Mouse (Mus musculus): ENCODE data around the gene Pi4kb. TPM values are rescaled to one million over a fixed set of nuclear protein-coding genes. Genes with fewer than 3 reads are reported as not detected.
"Not testable (repeated sequence)": the region's sequence is repeated elsewhere in the genome, so short reads cannot be mapped to it uniquely, and the experiment has no call there.

Gene Pi4kb
- polyA plus RNA-seq, 1 experiment from 2014 or later, result 20.1 TPM

DNA sequence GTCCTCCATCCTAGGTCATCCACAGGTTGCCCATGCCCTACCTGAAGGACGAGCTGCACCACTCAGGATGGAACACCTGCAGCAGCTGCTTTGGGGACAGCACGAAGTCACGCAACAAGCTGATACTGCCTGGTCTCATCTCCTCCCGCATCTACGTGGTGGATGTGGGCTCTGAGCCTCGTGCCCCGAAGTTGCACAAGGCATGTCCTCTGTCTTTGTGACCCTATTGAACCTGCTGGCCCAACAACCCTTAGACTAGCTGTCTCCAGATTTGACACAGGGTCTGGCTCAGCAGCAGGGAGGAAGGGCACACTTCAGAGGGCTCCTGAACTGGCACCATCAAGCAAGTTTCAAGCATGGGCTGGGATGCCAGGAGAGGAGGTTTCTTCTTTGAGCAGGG is 37.3 kb upstream of the Pi4kb start:
- H3K27ac ChIP-seq; H3K4me2 ChIP-seq (replicated peaks); H3K9me3 ChIP-seq; H3K9ac ChIP-seq; H3K36me3 ChIP-seq; H3K27me3 ChIP-seq (replicated peaks); H3K4me3 ChIP-seq; ATAC-seq (ENCODE audit: low FRiP score, low read depth): not testable (repeated sequence)
- peaks cover 11% of the 10 kb centered on the region; the same call in 1 of the 2 replicates for H3K4me1 ChIP-seq
- 89% methylated on average over 7 of the region's 7 CpGs for WGBS

DNA sequence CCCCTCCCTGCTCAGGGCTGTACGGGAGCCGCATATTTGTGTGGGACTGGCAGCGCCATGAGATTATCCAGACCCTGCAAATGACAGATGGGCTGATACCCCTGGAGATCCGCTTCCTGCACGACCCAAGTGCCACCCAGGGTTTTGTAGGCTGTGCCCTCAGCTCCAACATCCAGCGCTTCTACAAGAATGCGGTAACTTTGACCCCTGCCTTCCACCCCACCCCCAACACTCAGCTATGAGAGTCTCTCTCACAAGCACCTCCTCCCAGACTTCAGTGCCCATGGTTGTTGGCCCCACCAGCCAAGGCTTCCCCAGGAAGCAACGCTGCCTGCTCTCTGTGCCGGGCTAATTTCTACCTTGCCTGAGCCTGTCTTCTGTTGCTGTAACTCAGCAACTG is 34.5 kb upstream of the Pi4kb start:
- not testable (repeated sequence) for H3K9ac ChIP-seq; H3K27ac ChIP-seq; H3K4me3 ChIP-seq; H3K4me2 ChIP-seq (replicated peaks); H3K36me3 ChIP-seq; H3K27me3 ChIP-seq (replicated peaks); H3K9me3 ChIP-seq; H3K4me1 ChIP-seq; ATAC-seq (ENCODE audit: low FRiP score, low read depth)
- 71% methylated on average over 9 of the region's 9 CpGs for WGBS

DNA sequence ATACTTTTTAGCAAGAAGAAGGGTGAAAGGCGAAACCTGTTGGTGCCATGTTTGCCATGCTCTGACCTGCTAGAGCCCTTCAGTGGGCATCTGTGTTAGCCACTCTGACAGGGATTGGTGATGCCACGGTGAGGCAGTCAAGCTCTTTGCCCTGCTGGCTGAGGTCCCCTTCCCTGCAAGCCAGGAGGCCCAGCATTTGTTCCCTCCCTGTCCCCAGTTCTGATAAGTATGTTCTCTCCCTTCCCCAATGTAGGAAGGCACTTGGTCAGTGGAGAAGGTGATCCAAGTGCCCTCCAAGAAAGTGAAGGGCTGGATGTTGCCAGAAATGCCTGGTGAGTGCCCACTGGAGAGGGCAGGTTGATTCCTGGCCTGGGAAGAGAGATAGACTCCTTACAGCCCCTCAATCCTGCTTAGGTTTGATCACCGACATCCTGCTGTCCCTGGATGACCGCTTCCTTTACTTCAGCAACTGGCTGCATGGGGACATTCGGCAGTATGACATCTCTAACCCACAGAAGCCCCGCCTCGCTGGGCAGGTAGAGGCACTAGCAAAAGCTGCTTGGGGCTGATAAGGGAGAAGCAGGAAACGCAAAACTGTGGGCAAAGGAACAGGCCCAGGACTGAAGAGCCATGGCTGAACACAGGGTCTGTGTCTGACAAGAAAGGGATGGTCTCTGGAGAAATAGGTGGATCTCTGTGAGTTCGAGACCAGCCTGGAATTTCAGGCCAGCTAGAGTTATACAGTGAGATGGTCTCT is 32.1 kb upstream of the Pi4kb start:
- ATAC-seq (ENCODE audit: low FRiP score, low read depth); H3K4me1 ChIP-seq; H3K27me3 ChIP-seq (replicated peaks); H3K36me3 ChIP-seq; H3K4me3 ChIP-seq; H3K9me3 ChIP-seq; H3K4me2 ChIP-seq (replicated peaks); H3K9ac ChIP-seq; H3K27ac ChIP-seq: not testable (repeated sequence)
- 82% methylated on average over 9 of the region's 9 CpGs for whole genome bisulfite sequencing

DNA sequence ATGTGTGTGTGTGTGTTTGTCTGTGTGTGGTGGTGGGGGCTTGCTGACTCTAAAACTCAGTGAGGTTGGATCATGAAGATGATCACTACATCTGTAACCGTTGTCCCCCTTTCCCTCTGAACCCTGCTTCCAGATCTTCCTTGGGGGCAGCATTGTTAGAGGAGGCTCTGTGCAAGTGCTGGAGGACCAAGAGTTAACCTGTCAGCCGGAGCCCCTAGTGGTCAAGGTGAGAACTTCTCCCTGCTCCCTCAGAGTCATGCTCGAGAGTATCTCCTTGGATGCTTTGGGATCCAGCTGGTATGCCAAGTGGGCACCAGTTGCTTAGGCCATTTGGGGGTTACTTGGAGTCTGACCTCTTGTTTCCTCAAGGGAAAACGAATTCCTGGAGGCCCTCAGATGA is 30.8 kb upstream of the Pi4kb start:
- not testable (repeated sequence) for ATAC-seq (ENCODE audit: low FRiP score, low read depth); H3K4me1 ChIP-seq; H3K4me3 ChIP-seq; H3K9me3 ChIP-seq; H3K36me3 ChIP-seq; H3K27ac ChIP-seq; H3K9ac ChIP-seq; H3K4me2 ChIP-seq (replicated peaks); H3K27me3 ChIP-seq (replicated peaks)
- 31% methylated on average over 4 of the region's 4 CpGs for WGBS

DNA sequence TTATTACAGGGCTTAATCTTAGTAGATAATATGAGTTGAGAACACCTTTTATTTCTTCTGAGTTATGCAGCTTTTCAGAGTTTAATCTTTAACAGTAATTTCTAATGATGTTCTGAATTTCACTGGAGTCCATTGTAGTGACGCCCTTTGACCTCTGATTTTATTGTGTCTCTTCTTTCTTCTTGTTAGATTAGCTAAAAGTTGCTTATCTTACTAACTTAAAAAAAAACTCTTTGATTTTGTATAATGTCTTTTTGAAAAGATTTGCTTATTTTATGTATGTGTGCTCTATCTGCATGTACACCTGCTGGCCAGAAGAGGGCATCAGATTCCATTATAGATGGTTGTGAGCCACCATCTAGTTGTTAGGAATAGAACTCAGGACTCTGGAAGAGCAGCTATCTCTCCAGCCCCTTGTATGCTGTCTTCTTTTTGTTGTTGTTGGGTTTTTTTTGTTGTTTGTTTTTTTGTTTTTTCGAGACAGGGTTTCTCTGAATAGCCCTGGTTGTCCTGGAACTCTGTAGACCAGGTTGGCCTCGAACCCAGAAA is 26.4 kb upstream of the Pi4kb start:
- Histone ChIP-seq H3K9me3 (no peaks in the 10 kb centered on the region), H3K36me3 (no peaks in the 10 kb centered on the region; the same call in 1 of the 2 replicates), H3K27me3 (replicated peaks) (no peaks in the 10 kb centered on the region), H3K9ac (no peak overlapping the region), H3K4me2 (replicated peaks) (no peak overlapping the region), H3K4me1 (no peaks in the 10 kb centered on the region), H3K27ac (no peak overlapping the region), H3K4me3 (no peak overlapping the region)
- ATAC-seq (ENCODE audit: low FRiP score, low read depth), result no peak
- WGBS, result 77% methylated on average over 3 of the region's 3 CpGs

DNA sequence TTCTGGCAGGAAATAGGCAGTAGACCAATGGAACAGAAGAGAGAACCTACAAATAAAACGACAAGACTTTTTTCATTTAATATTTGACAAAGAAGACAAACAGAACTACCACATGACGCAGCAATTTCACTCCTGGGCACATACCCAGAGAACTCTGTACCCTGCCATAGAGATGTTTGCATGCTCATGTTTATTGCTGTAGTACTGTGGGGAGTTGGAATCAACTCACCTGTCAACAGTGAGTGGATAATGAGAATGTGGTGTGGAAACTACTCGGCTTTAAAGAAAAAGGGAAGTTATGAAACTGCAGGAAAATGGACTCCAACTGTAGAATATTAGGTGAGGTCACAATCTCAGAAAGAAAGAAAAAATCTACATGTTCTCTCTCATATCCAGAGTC is 24.9 kb upstream of the Pi4kb start:
- Histone ChIP-seq H3K27ac (no peak overlapping the region), H3K4me3 (no peak overlapping the region), H3K36me3 (no peaks in the 10 kb centered on the region; the same call in 1 of the 2 replicates), H3K9ac (no peak overlapping the region), H3K9me3 (no peaks in the 10 kb centered on the region), H3K4me1 (no peaks in the 10 kb centered on the region; the same call in 1 of the 2 replicates), H3K4me2 (replicated peaks) (no peak overlapping the region), H3K27me3 (replicated peaks) (no peaks in the 10 kb centered on the region)
- 88% methylated on average over 3 of the region's 3 CpGs for WGBS
- no peak for ATAC-seq (ENCODE audit: low FRiP score, low read depth)

DNA sequence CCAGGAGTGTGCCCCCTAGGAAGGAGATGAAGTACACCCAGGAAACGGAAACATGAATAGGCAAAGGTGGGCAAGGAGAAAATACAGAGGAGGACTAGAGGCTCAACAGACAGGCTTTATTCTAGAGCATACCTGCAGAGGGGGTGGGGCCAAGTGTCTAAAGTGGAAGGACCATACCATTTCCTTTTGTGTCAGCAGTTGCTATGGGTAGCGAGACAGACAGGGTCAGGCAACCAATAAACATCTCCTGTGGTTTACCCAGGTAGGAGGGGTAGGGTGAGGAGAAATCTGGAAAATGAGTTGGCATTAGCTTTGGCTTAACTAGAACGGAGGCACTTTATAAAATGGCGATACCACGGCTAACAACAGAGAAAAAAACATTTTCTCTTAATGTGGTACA is 21.7 kb upstream of the Pi4kb start:
- no peak for ATAC-seq (ENCODE audit: low FRiP score, low read depth)
- H3K9ac ChIP-seq, result no peak overlapping the region
- 76% methylated on average over 5 of the region's 5 CpGs for WGBS
- no peaks in the 10 kb centered on the region for H3K9me3 ChIP-seq
- peaks cover 23% of the 10 kb centered on the region for H3K36me3 ChIP-seq
- H3K27ac ChIP-seq, result no peak overlapping the region
- H3K4me2 ChIP-seq (replicated peaks), result peak overlapping the region; percentile 64
- H3K4me1 ChIP-seq, result peaks cover 6% of the 10 kb centered on the region; the same call in 1 of the 2 replicates
- no peaks in the 10 kb centered on the region for H3K27me3 ChIP-seq (replicated peaks)
- no peak overlapping the region for H3K4me3 ChIP-seq

DNA sequence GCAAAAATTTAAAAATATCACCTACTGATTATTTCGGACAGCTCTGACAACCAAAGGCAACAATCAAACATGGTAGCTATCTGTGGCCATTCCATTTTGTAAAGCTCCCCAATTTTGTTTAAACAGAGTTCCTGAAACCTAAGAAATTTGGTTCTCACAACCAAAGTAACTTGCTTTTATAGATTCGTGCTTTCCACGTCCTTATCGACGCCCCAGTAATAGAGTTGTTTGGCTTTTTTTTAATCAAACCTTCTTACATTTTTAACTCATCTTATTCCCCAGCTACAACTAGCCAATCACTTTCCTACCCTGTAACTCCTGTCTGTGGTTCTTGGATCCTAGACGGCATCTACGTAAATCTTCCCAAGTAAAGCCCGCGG is 21.2 kb upstream of the Pi4kb start:
- Histone ChIP-seq H3K9me3 (no peaks in the 10 kb centered on the region), H3K36me3 (peaks cover 28% of the 10 kb centered on the region), H3K27me3 (replicated peaks) (no peaks in the 10 kb centered on the region), H3K4me3 (peak overlapping the region; percentile 70), H3K9ac (peak overlapping the region; percentile 35), H3K27ac (0 out of 2 replicates have a peak overlapping the region, but pooled peaks have one; percentile 11), H3K4me2 (replicated peaks) (peak overlapping the region; percentile 64), H3K4me1 (peaks cover 6% of the 10 kb centered on the region; the same call in 1 of the 2 replicates)
- ATAC-seq (ENCODE audit: low FRiP score, low read depth), result no peak; the same call in 1 of the 2 replicates
- WGBS, result 23% methylated on average over 9 of the region's 9 CpGs

DNA sequence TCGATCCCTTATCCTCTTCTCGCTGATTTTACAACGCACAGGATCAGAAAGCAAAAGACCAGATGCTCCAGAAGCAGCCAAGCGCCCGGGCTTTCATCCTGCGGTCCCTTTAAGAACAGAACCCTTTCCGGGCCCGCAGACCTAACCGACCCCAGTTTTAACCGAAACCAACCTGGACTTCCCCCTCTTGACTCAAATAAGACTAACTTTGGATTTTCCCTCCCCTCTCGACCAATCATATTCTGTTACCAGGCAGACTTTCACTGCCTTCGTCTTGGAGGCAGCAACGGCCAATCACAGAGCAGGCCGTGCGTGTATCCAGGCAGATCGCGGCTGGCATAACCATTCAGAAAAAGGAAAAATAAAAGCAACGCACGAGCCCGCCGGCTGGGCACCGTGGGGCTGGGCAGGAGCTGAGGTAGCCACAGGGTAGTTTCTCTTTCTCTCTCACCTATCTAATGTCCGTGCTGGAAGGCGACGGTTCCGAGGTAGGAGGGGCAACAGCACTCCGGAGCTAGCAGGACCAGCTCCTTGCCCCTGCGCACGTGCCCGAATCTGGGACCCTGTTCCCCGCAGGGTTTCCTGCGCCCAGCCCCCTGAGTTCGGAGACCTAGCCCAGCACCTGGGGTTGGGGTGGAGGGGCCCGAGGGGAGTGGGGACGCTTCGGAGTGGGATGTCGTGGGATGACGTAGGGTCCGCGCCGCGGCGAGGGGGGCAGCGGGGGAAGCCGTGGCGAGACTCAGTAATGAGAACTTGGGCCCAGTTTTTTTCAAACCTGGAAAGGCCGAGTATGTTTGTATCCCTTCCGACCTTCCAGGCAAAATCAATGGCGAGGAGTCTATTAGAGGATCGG is 20.5 kb upstream of the Pi4kb start, which contains the start of gene Rfx5:
TSS of gene Rfx5 (plus strand) at position 312 of the 853 bp plus-strand sequence.
- Histone ChIP-seq H3K27ac (peak within 1 kb of the TSS; percentile 91), H3K4me3 (peak within 1 kb of the TSS; percentile 70), H3K4me2 (replicated peaks) (peak within 1 kb of the TSS; percentile 64), H3K9ac (peak within 1 kb of the TSS; percentile 80), H3K9me3 (no peaks in the 10 kb centered on the region), H3K36me3 (peaks cover 33% of the 10 kb centered on the region), H3K27me3 (replicated peaks) (no peaks in the 10 kb centered on the region), H3K4me1 (peaks cover 6% of the 10 kb centered on the region; the same call in 1 of the 2 replicates)
- WGBS, result under 1% methylated on average over 50 of the region's 50 CpGs
- ATAC-seq (ENCODE audit: low FRiP score, low read depth), result peak; percentile 97

DNA sequence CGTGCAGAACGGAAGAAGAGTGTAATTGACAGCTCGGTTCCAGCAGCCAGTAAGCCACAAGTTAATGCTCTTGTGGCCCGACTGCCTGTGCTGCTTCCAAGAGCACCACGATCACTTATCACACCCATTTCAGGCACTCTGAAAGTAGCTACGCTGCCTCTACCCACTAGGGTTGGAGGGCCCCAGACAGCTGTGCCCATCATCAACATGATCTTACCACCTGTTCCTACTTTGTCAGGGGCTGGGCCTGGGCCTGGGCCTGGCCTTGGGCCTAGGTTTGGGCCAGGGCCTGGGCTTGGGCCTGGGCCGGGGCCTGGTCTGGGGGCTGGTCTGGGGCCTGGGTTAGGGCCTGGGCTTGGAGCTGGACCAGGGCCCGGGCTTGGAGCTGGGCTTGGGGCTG is 16.2 kb upstream of the Pi4kb start:
- Histone ChIP-seq H3K4me1 (peaks cover 6% of the 10 kb centered on the region; the same call in 1 of the 2 replicates), H3K9me3 (no peaks in the 10 kb centered on the region), H3K4me2 (replicated peaks) (no peak overlapping the region), H3K27ac (no peak overlapping the region), H3K9ac (no peak overlapping the region), H3K36me3 (peaks cover 37% of the 10 kb centered on the region), H3K4me3 (no peak overlapping the region), H3K27me3 (replicated peaks) (no peaks in the 10 kb centered on the region)
- ATAC-seq (ENCODE audit: low FRiP score, low read depth), result no peak
- WGBS, result 95% methylated on average over 8 of the region's 8 CpGs

DNA sequence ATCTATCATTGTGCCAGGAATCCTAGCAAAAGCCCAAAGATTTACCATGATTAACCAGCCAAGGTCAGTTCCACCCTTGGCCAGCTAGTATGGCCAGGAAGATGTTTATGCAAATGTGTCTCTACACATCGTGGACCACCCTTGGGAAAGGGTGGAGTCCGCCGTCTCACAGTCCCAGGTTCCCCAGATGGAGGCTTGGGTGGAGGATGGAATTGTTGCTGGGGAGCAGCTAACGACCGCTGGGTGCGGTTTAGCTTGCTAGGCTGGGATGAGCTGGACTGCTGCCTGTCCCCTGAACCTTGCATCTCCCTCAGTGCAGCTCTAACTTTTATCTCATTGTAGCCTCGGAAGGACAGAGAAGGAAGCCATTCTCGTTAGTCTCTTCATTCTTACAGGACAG is 14.7 kb upstream of the Pi4kb start:
- Histone ChIP-seq H3K9me3 (no peaks in the 10 kb centered on the region), H3K9ac (0 out of 2 replicates have a peak overlapping the region, but pooled peaks have one; percentile 9), H3K4me2 (replicated peaks) (no peak overlapping the region), H3K36me3 (peaks cover 37% of the 10 kb centered on the region), H3K27me3 (replicated peaks) (no peaks in the 10 kb centered on the region), H3K27ac (no peak overlapping the region), H3K4me3 (no peak overlapping the region), H3K4me1 (peaks cover 5% of the 10 kb centered on the region; the same call in 1 of the 2 replicates)
- WGBS, result 60% methylated on average over 8 of the region's 8 CpGs
- no peak for ATAC-seq (ENCODE audit: low FRiP score, low read depth)

DNA sequence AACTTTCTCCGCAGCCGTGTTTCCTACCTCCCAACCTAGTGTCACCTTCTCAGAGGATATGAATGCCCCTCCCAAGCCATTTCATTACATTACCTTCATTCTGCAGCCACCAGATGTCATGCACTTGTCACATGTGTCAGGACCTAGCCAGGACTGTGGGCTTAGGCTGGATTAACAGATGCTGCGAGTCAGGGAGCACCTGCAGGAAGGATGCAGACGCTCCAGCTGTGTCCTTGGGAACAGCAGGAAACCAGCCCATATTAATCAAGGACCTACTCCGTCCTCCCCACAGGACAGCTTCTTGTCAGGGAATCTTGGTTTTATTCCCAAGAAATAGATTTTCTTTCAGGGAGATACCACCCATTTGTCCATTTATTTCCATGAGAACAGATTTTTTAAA is 14.2 kb upstream of the Pi4kb start:
- H3K4me2 ChIP-seq (replicated peaks), result no peak overlapping the region
- no peak overlapping the region for H3K27ac ChIP-seq
- H3K27me3 ChIP-seq (replicated peaks), result no peaks in the 10 kb centered on the region
- H3K36me3 ChIP-seq, result peaks cover 37% of the 10 kb centered on the region
- ATAC-seq (ENCODE audit: low FRiP score, low read depth), result no peak
- WGBS, result 54% methylated on average over 5 of the region's 5 CpGs
- 0 out of 2 replicates have a peak overlapping the region, but pooled peaks have one; percentile 9 for H3K9ac ChIP-seq
- no peak overlapping the region for H3K4me3 ChIP-seq
- peaks cover under 1% of the 10 kb centered on the region; the same call in 1 of the 2 replicates for H3K4me1 ChIP-seq
- H3K9me3 ChIP-seq, result no peaks in the 10 kb centered on the region
